Mouse (Mus musculus) ES-Bruce4 (cell line): Measurements from ENCODE around the gene Kalrn. TPM values are rescaled to one million over a fixed set of nuclear protein-coding genes. Genes with fewer than 3 reads are reported as not detected.

Source experiments
- H3K27ac ChIP-seq: 2 replicates; pipeline ENCODE4 v1.5.1; 2012; ENCODE audit warnings: low read length, inconsistent platforms; ENCODE audit not compliant: insufficient read depth
- H3K27me3 ChIP-seq: 2 replicates; pipeline ENCODE4 v1.6.1; 2012; ENCODE audit warnings: mild to moderate bottlenecking, low read length, inconsistent platforms; ENCODE audit not compliant: control insufficient read depth, poor library complexity, insufficient read depth, severe bottlenecking
- H3K36me3 ChIP-seq: 2 replicates; pipeline ENCODE4 v1.6.1; 2012; ENCODE audit warnings: inconsistent platforms, mild to moderate bottlenecking, low read length, moderate library complexity; ENCODE audit not compliant: control insufficient read depth, poor library complexity, insufficient read depth, severe bottlenecking
- H3K4me1 ChIP-seq: one replicate; pipeline ENCODE4 v1.8.1; 2011; ENCODE audit warnings: low read length; ENCODE audit not compliant: control insufficient read depth, insufficient read depth
- H3K4me3 ChIP-seq: 2 replicates; pipeline ENCODE4 v1.5.1; 2011; ENCODE audit warnings: low read depth, mild to moderate bottlenecking, low read length
- H3K9ac ChIP-seq: 2 replicates; pipeline ENCODE4 v1.6.1; 2012; ENCODE audit warnings: low read depth, mild to moderate bottlenecking, inconsistent platforms; ENCODE audit not compliant: poor library complexity, severe bottlenecking
- H3K9me3 ChIP-seq: replicated peaks from 2 replicates; pipeline ENCODE4 v1.6.1; 2012; ENCODE audit warnings: mild to moderate bottlenecking, low read length, inconsistent platforms; ENCODE audit not compliant: control insufficient read depth, poor library complexity, insufficient read depth, severe bottlenecking
- CTCF ChIP-seq: IDR thresholded peaks from one replicate; pipeline ENCODE4 v1.8.1; 2011; ENCODE audit warnings: low read depth, low read length
- EP300 ChIP-seq: IDR thresholded peaks from 2 replicates; pipeline ENCODE4 v1.6.1; 2011; ENCODE audit warnings: low read depth, low read length; ENCODE audit not compliant: insufficient read depth
- POLR2A ChIP-seq: IDR thresholded peaks from one replicate; pipeline ENCODE4 v1.8.1; 2011; ENCODE audit warnings: low read length; ENCODE audit not compliant: insufficient read depth
- polyA plus RNA-seq: library from polyadenylated mRNA; stranded (reverse); fragments of >200 nt; gene quantifications from 2 replicates; pipeline ENCODE4 v1.2.4, GENCODE M21; 2011; ENCODE audit warnings: low read depth; ENCODE audit not compliant: missing spikeins, insufficient read depth, insufficient read length

The Kalrn gene
- polyA plus RNA-seq, 1 experiment = 8.2 TPM

DNA sequence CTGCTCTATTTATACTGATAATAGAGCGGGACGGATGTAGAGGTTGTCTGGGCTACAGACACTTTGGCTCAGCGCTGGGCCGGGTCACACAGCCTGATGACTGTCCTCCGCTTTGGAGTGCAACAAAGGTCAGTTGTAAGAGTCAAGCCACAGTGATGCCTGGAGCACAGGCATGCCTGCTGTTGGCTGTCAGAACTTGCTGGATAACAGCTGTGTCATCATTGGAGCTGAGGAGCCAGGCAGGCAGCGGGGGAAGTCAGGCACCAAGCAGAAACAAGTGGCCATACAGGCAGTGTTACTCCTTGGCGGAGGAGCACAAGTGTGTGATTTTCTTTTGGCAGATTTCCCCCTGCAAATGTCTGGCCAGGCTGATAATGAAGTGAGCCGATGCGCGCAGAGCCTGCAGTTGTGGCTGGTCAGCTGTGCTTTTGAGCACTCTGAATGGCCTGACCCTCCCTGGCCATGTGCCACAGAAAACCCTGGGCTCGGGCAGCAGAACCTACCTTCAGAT lies 632.0 kb downstream of the Kalrn start:
- Histone ChIP-seq H3K27ac (no peak overlapping the region), H3K36me3 (no peaks in the 10 kb centered on the region), H3K4me1 (no peaks in the 10 kb centered on the region), H3K27me3 (no peaks in the 10 kb centered on the region), H3K9me3 (no peaks in the 10 kb centered on the region), H3K4me3 (no peak overlapping the region), H3K9ac (no peak overlapping the region)
- TF ChIP-seq EP300 (no peak), POLR2A (no peak), CTCF (no peak)

DNA sequence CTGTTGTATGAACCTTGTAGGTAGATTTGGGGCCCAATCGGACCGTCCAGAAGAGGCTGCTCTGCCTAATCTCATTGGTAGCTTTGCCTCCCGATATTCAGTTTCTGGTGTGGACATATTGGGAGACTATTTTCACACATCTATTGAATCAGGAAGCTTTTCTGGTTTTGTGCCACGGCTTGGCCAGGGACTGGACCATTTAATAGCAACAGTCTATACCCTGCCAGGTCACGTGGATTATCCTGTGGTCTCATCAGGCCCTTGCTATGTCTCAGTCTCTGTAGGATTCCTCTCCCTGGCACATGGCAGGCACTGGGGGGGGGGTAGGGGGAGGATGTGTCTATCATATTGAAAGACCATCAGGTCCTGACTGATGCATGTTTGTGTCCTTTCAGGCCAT lies 633.2 kb downstream of the Kalrn start:
- H3K4me1 ChIP-seq = no peaks in the 10 kb centered on the region
- H3K36me3 ChIP-seq = no peaks in the 10 kb centered on the region
- no peak overlapping the region for H3K9ac ChIP-seq
- no peaks in the 10 kb centered on the region for H3K27me3 ChIP-seq
- no peak overlapping the region for H3K4me3 ChIP-seq
- H3K9me3 ChIP-seq = no peaks in the 10 kb centered on the region
- no peak overlapping the region for H3K27ac ChIP-seq
- no peak for TF ChIP-seq POLR2A
- TF ChIP-seq CTCF = no peak
- no peak for TF ChIP-seq EP300

DNA sequence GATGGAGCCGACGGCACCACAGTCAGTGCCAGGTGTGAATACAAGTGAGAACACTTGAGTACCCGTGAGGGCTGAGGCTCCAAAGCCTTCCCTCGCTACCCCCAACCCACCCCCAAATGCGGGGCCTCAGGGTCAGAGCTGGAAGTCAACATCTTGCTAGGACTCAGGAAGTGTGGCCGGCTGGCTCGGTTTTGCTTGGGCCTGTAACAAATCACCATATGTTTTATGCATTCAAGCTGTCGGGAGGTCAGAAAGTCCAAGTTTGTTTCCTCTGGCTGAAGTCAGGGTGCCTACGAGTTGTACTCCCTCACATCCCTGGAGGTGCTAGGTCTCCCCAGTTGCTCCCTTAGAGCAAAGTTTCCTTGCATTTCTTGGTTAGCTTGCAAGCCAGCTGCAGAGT lies 633.7 kb downstream of the Kalrn start:
- H3K4me3 ChIP-seq = no peak overlapping the region
- no peaks in the 10 kb centered on the region for H3K9me3 ChIP-seq
- H3K9ac ChIP-seq = no peak overlapping the region
- H3K27me3 ChIP-seq = no peaks in the 10 kb centered on the region
- no peaks in the 10 kb centered on the region for H3K4me1 ChIP-seq
- TF ChIP-seq POLR2A = no peak
- TF ChIP-seq EP300 = no peak
- no peak for TF ChIP-seq CTCF
- no peaks in the 10 kb centered on the region for H3K36me3 ChIP-seq
- H3K27ac ChIP-seq = no peak overlapping the region

DNA sequence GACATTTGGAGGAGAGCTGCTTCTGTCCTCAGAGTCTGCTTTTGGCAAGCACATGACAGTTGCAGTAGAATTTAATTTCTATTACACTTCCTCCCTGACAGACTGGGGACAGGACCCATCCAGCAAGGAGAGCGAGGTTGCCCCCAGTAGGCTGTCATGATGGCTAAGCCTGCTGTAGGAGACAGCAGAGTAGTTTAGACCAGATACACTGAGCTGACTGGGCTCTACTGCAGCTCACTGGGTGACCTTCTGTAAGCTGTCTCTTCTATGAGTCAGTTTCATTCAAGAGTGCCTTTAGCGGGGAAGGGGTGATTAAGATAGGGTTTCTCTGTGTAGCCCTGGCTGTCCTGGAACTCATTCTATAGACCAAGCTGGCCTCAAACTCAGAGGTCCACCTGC lies 634.2 kb downstream of the Kalrn start:
- no peak overlapping the region for H3K9ac ChIP-seq
- H3K4me1 ChIP-seq = no peaks in the 10 kb centered on the region
- TF ChIP-seq EP300 = no peak
- TF ChIP-seq CTCF = no peak
- TF ChIP-seq POLR2A = no peak
- no peak overlapping the region for H3K27ac ChIP-seq
- H3K27me3 ChIP-seq = no peaks in the 10 kb centered on the region
- no peaks in the 10 kb centered on the region for H3K9me3 ChIP-seq
- H3K36me3 ChIP-seq = no peaks in the 10 kb centered on the region
- H3K4me3 ChIP-seq = no peak overlapping the region

DNA sequence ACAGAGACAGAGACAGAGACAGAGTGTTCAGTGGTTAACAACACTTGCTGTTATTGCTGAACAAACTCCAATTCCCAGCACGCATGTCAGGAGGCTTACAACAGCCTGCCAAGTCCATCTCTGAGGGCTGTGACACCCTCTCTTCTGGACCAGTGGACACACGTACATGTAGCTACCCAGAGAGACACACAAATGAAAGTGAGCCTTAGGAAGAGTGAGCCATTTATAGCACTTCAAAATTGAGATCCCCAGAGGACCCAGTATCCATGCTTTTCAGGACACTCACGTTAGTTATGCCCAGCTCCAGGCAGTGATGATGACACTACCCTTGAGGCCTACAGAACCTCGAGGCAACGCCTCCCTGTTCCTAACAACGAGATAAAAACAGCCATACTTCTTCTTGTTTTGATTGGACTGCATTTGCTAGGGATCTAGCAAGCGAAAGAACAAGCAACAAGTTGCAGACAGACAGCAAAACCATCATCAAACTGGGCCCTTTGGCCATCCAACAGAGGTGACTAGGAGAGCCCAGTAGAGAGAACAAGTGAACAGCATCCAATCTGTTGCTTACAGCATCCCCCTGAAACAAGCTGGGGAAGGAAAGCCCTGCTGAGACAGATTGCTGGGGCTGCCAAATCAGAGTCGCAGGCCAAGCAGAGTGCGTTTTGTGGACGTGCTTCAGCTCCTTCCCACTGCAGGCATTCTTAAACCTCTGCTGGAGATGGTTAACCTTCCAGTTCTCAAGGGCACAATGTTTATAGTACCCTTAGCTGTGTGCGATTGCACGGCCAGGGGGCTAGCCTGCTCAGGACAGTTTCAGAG lies 634.8 kb downstream of the Kalrn start:
- H3K27me3 ChIP-seq = no peaks in the 10 kb centered on the region
- H3K4me1 ChIP-seq = no peaks in the 10 kb centered on the region
- TF ChIP-seq CTCF (no peak), POLR2A (no peak), EP300 (no peak)
- no peak overlapping the region for H3K4me3 ChIP-seq
- no peak overlapping the region for H3K9ac ChIP-seq
- H3K36me3 ChIP-seq = no peaks in the 10 kb centered on the region
- no peak overlapping the region for H3K27ac ChIP-seq
- no peaks in the 10 kb centered on the region for H3K9me3 ChIP-seq

DNA sequence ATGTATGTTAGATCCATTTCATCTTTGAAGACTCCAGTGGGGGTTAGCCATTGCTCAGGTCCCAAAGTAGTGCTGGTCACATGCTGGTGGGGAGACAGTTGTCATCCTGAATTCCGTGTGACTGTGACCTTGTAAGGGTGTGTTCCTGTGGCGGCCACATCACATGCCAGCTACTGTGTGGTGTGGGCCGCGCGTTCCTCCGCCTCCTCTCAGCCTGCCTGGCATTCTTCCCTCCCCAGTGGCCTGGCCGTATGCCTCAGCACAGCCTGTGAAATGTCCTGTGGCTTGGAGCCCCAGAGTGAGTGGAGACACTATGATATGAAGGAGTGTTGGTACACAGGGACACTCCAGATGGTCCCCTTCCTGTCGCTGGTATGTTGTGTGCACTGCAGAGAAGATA lies 635.8 kb downstream of the Kalrn start:
- Histone ChIP-seq H3K27ac (no peak overlapping the region), H3K4me1 (no peaks in the 10 kb centered on the region), H3K27me3 (no peaks in the 10 kb centered on the region), H3K4me3 (no peak overlapping the region), H3K9me3 (no peaks in the 10 kb centered on the region), H3K9ac (no peak overlapping the region), H3K36me3 (no peaks in the 10 kb centered on the region)
- TF ChIP-seq CTCF (no peak), EP300 (no peak), POLR2A (no peak)
